Mouse (Mus musculus) neural tube, embryonic 10.5 days (tissue): Measurements from ENCODE around the gene Slc38a10.

ENCODE experiments used
- DNase-seq: peaks from one replicate; pipeline ENCODE4 v3.0.0-alpha.2; 2017; ENCODE audit warnings: low spot score; ENCODE audit errors: extremely low spot score

The Slc38a10 gene

GRCm38 (mm10) chr11:120151113-120151494 is at the start of gene Slc38a10:
Slc38a10 (minus strand) TSS chr11:120151346.
- DNase-seq = peak; percentile 99

DNA sequence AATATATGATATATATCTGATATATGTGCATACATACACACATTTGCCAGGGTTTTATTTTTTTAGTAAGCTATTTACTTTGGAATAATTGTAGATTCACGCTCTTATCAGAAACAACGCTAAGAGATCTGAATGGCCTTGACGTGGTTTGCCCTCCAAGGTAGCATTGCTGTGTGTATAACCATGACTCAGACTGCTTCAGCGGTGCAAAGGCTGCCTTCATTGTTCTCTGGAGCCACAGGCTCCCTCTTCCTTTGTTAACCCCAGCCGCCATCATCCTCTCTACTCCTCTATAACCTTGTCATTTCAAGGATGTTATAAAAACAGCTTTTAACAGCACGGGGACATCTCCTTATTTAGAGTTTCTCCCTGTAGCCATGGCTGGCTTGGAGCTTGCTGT is 49.5 kb upstream of the Slc38a10 start:
- no peak for DNase-seq

- no peak for DNase-seq
Measured at GRCm38 (mm10) chr11:120199766-120200165, 48.6 kb upstream of the Slc38a10 start.

- DNase-seq = no peak
Measured at GRCm38 (mm10) chr11:120198831-120199230, 47.7 kb upstream of the Slc38a10 start.

GRCm38 (mm10) chr11:120190526-120191412 is 39.6 kb upstream of the Slc38a10 start:
- no peak for DNase-seq

DNA sequence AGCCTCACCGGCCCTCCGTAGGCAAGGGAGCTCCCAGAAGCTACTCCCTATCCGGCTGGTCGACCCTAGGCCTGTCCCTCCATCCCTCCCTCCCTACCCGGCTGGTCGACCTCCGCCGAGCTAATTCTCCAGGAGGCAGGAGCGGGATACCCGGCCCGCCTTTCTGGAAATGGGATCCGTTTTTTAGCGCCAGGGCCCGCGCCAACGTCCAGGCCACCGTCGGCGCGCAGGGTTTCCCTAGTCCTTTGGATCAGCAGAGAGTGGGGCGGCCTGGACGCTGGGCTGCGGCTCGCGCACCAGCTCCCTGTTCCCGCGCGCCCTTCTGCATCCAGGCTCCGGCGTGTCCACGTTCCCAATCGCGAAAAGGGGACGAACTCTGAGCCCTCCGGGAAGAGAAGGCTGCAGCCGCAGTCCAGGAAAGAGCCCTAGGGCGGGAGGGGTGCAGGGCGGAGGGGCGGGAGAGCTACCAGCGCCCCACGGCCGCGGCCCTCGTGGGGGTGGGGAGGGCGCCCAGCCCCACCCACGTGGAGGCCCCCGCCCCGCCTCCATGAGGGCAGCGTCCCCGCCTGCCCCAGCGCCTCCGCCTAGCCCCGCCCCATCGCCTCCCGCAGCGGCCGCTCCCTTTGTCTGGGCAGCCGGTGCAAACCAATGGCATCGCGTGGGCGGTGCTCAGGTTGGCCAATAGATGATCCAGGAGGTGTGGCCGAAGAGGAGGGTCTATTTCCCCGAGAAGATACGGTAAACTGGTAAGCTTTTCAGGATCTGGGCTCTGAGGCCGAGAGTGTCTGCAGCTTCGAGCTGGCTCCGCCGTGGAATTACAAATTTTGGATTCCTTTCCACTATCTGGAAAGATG is 38.5 kb upstream of the Slc38a10 start:
- peak; percentile 98 for DNase-seq

DNA sequence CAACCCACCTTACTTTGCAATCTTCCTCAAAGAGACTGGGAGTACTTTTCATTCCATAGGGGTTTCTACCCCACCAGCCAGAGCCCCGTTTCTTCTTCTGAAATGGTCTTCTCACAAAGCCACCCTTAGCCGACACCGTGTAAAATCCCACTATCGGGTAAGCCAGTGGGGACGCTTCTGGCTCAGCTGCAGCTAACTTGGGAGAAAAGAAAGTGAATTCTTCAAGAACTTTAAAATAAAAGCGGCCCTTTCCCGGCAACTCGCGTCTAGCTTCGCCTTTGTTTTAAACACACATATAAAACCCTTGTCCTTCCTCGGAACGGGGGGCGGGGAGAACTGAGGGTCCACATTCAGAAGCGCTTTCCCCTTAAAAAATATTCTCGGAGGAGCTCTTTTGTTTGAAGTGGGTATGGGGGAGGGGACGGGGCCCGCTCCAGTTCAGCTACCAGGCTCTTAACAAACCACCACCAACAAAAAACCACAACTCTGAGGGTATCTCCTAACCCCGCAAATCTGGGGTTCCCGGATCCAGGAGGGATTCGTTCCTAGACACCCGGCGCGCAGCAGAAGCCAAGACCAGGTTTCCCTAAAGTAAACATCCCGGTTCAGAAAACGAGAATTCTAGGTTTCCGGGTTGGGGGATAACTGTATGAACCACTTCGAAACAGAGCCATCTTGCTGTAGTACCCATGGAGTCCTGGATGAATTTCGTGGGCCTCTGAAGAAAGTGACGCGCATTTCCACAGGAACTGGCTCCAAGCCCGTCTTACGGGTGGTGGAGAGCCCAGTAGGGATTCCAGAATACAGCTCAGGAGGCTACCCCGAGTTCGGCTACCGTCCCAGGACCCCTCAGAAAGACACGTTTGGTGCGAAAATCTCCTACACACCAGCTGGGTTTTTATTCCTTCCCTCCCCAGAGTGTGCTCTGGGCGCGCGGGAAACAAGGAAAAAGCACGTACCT is 37.6 kb upstream of the Slc38a10 start:
- peak; percentile 79 for DNase-seq

DNA sequence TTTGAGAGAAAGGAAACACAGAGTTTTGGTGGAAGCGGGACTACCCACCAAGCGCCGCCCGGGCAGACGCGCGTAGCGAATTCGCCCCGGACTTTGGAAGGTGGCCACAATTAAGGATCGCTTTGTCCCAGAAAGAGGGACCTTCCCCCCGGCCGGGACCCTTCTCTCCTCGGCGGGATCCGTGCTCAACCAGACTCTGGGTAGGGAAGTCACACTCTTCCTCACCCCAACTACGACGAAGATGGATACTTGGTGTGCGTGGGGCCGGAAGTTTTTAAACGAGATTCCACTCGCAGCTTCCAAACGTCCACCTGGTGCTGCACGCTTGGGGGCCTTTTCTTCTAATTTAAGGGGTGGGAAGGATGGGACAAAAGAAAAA is 36.9 kb upstream of the Slc38a10 start:
- peak; percentile 73 for DNase-seq

- DNase-seq = peak; percentile 83
Measured at GRCm38 (mm10) chr11:120187236-120188101, 36.3 kb upstream of the Slc38a10 start.

DNA sequence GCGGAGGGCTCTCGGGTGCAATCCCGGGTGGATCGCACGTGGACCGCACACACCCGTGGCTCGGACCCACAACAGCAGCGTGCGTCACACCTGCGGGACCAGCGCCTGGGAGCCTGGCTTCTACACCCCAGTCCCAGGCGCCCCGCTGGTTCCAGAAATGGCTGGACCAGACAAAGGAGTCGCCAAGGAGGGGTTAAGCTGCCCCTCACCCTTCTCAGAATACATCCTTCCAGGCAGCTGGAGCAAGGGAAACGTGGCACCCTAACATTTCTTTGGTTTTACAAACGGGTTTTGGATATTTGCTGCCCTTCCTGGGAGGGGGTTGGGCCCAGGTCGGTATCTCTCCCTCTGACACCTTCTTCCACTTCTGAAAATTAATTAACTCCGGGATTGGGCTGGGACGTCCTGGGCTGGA is 35.7 kb upstream of the Slc38a10 start:
- DNase-seq = peak; percentile 82

DNA sequence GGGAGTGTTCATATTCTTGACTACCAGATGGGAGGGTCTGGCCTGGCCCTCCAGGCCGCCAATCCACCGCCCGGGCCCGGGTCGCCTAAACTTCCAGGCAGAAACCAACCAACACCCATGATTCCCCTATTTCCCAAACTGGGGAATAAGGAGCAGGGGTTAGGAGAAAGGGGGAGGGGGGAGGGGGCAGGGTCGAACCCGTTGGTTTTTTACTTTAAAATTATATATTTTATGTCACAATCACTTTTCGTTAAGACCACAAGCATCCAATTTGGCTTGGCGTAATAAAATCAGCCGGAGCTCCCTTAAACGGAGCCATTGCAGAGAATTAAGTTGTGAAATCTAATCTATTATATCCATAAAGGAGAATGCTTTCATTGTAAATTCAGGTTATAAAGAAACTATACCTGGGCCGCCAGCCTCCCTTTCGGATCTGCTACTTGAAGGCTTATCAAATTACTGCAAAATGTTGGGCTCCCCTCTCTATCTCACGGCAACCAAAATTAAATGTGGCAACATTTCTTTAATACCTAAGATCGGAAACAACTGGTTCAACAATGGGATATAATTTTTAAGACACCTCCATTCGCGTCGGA is 35.1 kb upstream of the Slc38a10 start:
- peak; percentile 43 for DNase-seq

DNA sequence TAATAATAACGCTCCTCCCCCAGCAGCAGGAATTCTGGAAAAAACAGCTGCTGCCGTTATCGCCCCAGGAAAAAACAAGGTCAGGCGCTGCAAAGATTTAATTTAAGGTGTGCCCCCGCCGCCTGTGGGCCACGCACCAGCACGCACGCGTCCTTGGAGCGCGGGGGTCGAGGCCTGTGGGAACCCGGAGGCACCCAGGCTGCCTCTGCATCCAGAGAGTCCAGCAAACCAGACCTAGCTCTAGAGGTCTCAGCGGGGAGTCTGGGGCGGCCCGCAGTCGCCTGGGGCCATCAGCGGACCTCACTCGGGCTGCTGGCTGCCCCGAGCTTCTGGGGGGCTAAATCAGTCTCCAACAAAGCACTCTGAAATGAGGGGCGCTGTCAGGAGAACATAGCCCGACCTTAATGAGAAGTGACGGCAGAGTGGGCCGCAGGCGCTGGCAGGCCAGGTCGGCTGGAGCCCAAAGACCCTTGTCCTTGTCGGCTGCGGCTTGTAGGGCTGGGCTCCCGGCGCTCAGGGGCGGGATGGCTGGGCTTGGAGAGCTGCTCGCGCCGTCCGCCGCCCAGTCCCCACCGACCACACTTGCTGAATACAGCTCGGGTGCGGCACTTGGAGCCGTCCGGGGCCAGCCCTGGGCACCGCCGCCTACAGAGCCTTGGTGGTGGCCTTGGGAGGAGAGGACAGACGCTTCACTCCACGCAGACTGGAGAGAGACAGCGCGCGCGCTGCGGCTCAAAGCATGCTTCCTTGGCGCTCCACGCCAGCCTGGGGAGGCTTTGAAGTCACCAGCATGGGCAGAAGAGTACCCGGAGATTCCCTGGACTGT is 34.4 kb upstream of the Slc38a10 start:
- DNase-seq = peak; percentile 80

GRCm38 (mm10) chr11:120184371-120185315 is 33.5 kb upstream of the Slc38a10 start:
- peak; percentile 70 for DNase-seq

DNA sequence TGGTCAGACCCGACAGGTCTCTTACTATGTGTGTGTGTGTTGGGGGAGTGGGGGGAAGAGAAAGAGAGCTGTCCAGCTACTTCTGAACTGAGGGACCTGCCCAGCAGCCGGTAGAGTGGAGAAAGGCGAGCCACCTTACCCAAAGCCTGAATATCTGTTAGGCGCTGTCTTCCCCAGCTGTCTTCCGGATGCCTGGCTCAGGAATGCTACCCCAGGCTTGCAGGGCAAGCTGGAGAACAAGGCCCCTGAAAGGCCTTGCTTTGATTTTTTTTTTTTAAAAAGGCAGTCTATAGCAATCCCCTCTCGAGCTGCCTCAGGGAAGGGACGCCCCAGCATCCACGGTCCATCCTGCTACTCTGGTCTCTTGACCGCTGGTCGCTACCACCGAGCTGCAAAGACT is 32.6 kb upstream of the Slc38a10 start:
- no peak for DNase-seq

GRCm38 (mm10) chr11:120183180-120183579 is 32.0 kb upstream of the Slc38a10 start:
- no peak for DNase-seq

DNA sequence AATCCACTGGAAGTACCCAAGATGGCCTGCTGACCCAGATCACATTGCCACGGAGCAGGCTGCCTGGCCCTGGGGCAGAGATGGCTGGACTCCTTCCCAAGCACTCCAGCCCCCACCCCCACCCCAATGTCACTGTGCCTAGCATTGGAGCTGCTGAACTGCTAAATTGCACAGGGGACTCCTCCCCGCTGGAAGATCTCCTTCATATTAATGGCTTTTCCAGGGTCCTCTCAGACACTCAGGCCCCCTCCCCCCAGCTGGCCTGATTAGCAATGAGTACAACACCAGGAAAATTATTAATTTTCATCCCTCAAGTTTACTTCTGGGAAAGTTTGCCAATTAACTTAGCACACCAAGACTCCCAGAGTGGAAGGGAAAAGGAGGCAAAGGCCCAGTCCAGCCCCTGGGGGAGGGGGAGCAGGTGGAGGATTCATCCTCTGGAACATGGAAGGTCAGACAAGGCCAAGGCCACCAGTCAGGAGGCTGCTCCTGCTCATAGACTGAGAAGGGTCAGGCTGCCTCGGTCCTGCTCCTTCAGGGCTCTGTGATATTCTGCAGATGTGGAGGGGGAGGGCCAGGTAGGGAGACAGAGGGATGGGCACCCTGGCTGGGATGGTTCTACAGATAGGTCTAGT is 31.4 kb upstream of the Slc38a10 start:
- DNase-seq = no peak

GRCm38 (mm10) chr11:120181379-120181778 is 30.2 kb upstream of the Slc38a10 start:
- no peak for DNase-seq
